Mouse (Mus musculus) CD4-positive, CD25-positive, alpha-beta regulatory T cell, adult 4 months (primary cell): ENCODE measurements around the gene Cdh1. TPM values are rescaled to one million over a fixed set of nuclear protein-coding genes. Genes with fewer than 3 reads are reported as not detected.
"Not testable (repeated sequence)": the region's sequence is repeated elsewhere in the genome, so short reads cannot be mapped to it uniquely, and the experiment has no call there.

Source experiments
- ATAC-seq: one replicate; pipeline ENCODE4 v1.8.0; 2017
- polyA plus RNA-seq, 2 experiments: library from polyadenylated mRNA; unstranded; fragments of 100-300 nt; shearing (Covaris generic); gene quantifications; one replicate each; pipeline ENCODE4 v1.2.1; 2017

The Cdh1 gene
- under 1 TPM; 0.56 to 0.81 TPM for polyA plus RNA-seq

GRCm38 (mm10) chr8:106603131-106603819 lies at the start of gene Cdh1:
Gene Cdh1 (plus strand): TSS chr8:106603351.
- ATAC-seq = peak; percentile 74

GRCm38 (mm10) chr8:106554011-106554410 lies 49.1 kb upstream of the Cdh1 start:
- no peak for ATAC-seq

GRCm38 (mm10) chr8:106556068-106556645 lies 47.0 kb upstream of the Cdh1 start:
- no peak for ATAC-seq

GRCm38 (mm10) chr8:106559844-106560243 lies 43.3 kb upstream of the Cdh1 start:
- ATAC-seq = no peak

- peak; percentile 94 for ATAC-seq
Observed at GRCm38 (mm10) chr8:106561097-106561865, 41.9 kb upstream of the Cdh1 start.

GRCm38 (mm10) chr8:106563691-106564182 lies 39.4 kb upstream of the Cdh1 start:
- ATAC-seq = peak; percentile 59

- no peak for ATAC-seq
Observed at GRCm38 (mm10) chr8:106569006-106569405, 34.1 kb upstream of the Cdh1 start.

GRCm38 (mm10) chr8:106570386-106570785 lies 32.8 kb upstream of the Cdh1 start:
- ATAC-seq = no peak

- no peak for ATAC-seq
Observed at GRCm38 (mm10) chr8:106571551-106572172, 31.5 kb upstream of the Cdh1 start.

GRCm38 (mm10) chr8:106572175-106572574 lies 31.0 kb upstream of the Cdh1 start:
- not testable (repeated sequence) for ATAC-seq

DNA sequence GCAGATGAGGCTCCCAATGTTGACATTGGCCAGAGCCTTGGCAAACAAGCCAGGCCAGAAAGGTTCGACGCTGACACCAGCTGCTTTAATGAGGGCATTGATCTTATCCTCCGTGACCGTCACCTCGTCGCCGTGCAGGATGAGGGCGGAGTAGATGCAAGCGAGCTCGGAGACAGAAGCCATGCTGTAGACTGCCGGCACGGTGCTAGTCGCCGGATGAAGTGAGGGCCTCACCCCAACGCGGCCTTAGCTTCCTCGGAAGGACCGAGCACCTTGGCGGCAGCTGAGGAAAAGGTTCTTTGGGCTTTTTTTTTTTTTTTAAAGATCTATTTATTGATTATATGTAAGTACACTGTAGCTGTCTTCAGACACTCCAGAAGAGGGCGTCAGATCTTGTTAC lies 30.0 kb upstream of the Cdh1 start, which contains the start of gene Gm10073:
Gm10073 (minus strand) TSS at position 294 of the 400 bp plus-strand sequence.
- not testable (repeated sequence) for ATAC-seq

- ATAC-seq = no peak
Observed at GRCm38 (mm10) chr8:106574283-106574682, 28.9 kb upstream of the Cdh1 start.

DNA sequence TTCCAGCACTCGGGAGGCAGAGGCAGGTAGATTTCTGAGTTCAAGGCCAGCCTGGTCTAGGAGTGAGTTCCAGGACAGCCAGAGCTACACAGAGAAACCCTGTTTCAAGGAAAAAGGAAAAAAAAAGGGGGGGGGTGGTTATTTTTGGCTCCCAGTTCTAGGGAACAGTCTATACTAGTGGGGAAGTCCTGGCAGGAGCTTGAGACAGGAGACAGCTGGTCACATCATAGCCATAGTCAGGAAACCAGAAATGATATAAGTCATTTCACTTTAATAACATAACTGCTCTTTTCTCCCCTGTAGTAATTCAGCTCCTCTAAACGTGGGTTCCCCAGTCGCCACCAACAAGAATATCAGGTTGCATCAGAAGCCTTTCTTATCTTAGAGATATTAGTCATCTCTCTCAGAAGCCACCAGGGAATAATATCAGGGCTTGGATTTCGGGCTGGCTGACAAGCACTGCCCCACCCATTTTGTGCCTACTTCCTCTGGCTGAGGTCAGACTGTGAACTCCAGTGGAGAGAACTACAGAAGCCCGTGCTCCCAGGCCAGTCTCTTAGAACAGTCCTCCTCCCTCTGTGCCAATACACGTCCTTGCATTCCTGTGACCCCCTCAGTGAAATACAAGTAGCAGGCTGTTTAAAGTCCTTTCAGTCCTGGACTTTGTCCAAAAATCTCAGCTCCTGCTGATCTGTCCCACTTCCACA lies 26.1 kb upstream of the Cdh1 start:
- ATAC-seq = no peak

DNA sequence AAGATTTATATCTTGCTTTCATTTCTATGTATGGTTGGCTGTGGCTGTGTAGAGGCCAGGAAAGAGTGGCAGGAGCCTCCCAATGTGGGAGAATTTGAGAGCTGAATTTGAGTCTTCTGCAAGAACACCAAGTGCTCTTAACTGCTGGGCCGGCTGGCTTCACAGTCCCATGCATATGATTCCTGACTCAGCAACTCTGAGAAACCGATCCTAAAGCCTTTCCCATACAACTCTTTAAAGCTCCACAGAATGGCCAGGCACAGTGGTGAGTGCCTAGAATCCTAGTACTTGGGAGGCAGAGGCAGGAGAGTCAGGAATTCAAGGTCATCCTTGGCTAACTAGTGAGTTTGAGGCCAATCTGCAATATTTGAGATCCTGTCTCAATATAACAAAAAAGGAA lies 23.6 kb upstream of the Cdh1 start:
- no peak for ATAC-seq

DNA sequence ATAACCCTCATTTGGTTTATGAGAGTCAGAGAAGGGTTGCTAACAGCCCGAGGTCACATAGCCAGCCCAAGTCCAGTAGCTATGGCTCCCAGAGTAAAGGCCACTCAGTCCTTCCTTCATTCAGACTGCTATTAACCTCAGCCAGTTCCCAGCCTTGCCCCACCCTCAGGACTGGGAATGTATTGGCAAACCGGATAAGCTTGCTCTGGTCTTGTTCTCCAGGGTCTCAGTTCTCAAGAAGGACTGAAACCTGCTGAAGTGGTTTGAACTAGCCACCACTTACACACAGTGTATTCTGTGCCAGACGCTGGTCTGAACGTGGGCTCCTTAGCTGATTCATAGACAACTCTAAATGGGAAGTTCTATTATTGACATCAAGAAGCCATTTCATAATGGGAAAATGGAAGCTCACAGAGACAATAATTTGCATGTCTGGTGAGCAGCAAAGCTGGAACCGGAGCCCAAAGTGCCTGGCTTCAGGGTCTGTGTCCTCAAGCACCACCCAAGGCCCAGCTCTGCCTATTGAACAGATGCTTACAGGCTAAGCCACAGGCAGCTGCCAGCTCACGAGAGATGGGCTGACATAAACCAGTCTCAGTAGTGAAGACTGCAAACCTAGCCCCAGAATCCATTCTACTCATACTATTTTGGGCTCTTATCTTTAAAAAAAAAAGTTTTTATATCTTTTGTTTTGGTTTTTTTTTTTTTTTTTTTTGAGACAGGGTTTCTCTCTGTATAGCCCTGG lies 21.6 kb upstream of the Cdh1 start:
- no peak for ATAC-seq

- no peak for ATAC-seq
Observed at GRCm38 (mm10) chr8:106584942-106585670, 18.0 kb upstream of the Cdh1 start.

- ATAC-seq = no peak
Observed at GRCm38 (mm10) chr8:106585671-106586037, 17.5 kb upstream of the Cdh1 start.

- no peak for ATAC-seq
Observed at GRCm38 (mm10) chr8:106586896-106587295, 16.3 kb upstream of the Cdh1 start.

DNA sequence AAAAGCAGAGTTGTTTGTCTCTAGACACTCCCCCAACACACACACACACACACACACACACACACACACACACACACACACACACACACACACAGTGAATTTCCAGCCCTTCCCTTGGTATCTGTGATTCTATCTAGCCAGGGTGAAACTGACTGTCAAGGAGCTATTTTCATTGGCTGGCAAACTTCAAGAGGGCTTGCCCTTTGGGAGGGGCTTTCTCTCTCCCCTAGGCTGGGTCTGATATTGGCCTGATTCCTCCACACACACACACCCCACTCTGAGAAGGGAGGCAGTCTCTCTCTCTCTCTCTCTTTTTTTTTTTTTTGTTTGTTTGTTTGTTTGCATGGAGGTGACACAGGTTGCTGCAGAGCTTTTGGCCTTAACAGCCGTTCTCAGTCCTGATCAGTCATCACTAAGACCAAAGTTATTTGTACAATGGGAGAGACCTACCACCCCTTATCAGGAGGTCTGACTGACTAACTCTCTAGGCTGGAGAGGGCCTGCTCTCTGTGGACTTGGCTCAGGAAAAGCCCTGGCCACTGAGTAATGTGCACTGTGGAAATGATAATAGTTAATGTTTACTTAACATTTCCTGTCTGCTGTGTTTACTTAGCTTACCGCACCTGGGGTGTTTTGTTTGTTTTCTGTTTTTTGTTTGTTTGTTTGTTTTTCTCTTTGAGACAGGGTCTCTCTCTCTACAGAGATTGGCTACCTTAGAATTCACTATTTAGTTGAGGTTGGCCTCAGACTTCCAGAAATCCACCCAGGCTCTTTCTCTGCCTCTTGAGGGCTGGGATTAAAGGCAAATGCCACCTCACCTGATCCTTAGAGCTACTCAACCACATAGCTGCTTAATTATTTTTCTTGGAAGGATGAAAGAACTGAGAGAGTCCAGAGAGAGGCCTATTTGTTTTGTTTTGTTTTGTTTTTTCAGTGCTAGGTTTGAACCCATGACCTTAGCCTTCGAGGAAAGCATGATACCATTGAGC lies 14.4 kb upstream of the Cdh1 start:
- ATAC-seq = no peak

GRCm38 (mm10) chr8:106592458-106592857 lies 10.7 kb upstream of the Cdh1 start:
- ATAC-seq = no peak
